Mouse (Mus musculus): ENCODE measurements around the gene Arhgef28. TPM values are rescaled to one million over a fixed set of nuclear protein-coding genes. Genes with fewer than 3 reads are reported as not detected.

Arhgef28 gene
- polyA plus RNA-seq, 1 experiment from 2014 or later = 38.6 TPM

- H3K36me3 ChIP-seq (ENCODE audit: control insufficient read depth, insufficient read depth, low read length) = no peaks in the 10 kb centered on the region
- H3K9ac ChIP-seq (ENCODE audit: low read depth, low read length) = no peak overlapping the region
- H3K4me1 ChIP-seq (ENCODE audit: control insufficient read depth, insufficient read depth, low read length) = peaks cover 4% of the 10 kb centered on the region; the same call in 1 of the 2 replicates
- no peak overlapping the region for H3K4me2 ChIP-seq (replicated peaks; ENCODE audit: low read depth, low read length)
- no peak for ATAC-seq (ENCODE audit: low FRiP score, low TSS enrichment)
- H3K9me3 ChIP-seq (ENCODE audit: control insufficient read depth, low read length) = no peaks in the 10 kb centered on the region
- WGBS = 53% methylated on average over 12 of the region's 12 CpGs
- H3K27me3 ChIP-seq (ENCODE audit: control insufficient read depth, insufficient read depth, low read length) = no peaks in the 10 kb centered on the region
- no peak overlapping the region for H3K27ac ChIP-seq (ENCODE audit: low read depth, low read length)
- H3K4me3 ChIP-seq (ENCODE audit: low read length) = no peak overlapping the region
These were observed 287.9 kb downstream of the Arhgef28 start for GRCm38 (mm10) chr13:97918117-97918900.

GRCm38 (mm10) chr13:97911013-97911412 lies 295.2 kb downstream of the Arhgef28 start:
- Histone ChIP-seq H3K4me3 (ENCODE audit: low read length) (no peak overlapping the region), H3K27ac (ENCODE audit: low read depth, low read length) (peak overlapping the region; percentile 67; the same call in 1 of the 2 replicates), H3K9me3 (ENCODE audit: control insufficient read depth, low read length) (no peaks in the 10 kb centered on the region), H3K4me1 (ENCODE audit: control insufficient read depth, insufficient read depth, low read length) (peaks cover 7% of the 10 kb centered on the region; the same call in 1 of the 2 replicates), H3K4me2 (replicated peaks; ENCODE audit: low read depth, low read length) (peak overlapping the region; percentile 12; the same call in 1 of the 2 replicates), H3K9ac (ENCODE audit: low read depth, low read length) (no peak overlapping the region), H3K27me3 (ENCODE audit: control insufficient read depth, insufficient read depth, low read length) (no peaks in the 10 kb centered on the region), H3K36me3 (ENCODE audit: control insufficient read depth, insufficient read depth, low read length) (no peaks in the 10 kb centered on the region)
- WGBS = 3% methylated on average over 10 of the region's 10 CpGs
- ATAC-seq (ENCODE audit: low FRiP score, low TSS enrichment) = peak; percentile 78

GRCm38 (mm10) chr13:97902821-97903220 lies 303.4 kb downstream of the Arhgef28 start:
- H3K4me1 ChIP-seq (ENCODE audit: control insufficient read depth, insufficient read depth, low read length) = 0 out of 2 replicates have a peak, but pooled peaks cover 6% of the 10 kb centered on the region
- H3K36me3 ChIP-seq (ENCODE audit: control insufficient read depth, insufficient read depth, low read length) = no peaks in the 10 kb centered on the region
- WGBS = 87% methylated on average over 8 of the region's 8 CpGs

GRCm38 (mm10) chr13:97900380-97900758 lies 305.9 kb downstream of the Arhgef28 start:
- H3K9me3 ChIP-seq (ENCODE audit: control insufficient read depth, low read length) = no peaks in the 10 kb centered on the region
- 0 out of 2 replicates have a peak, but pooled peaks cover 6% of the 10 kb centered on the region for H3K4me1 ChIP-seq (ENCODE audit: control insufficient read depth, insufficient read depth, low read length)
- no peak for ATAC-seq (ENCODE audit: low FRiP score, low TSS enrichment)
- H3K27ac ChIP-seq (ENCODE audit: low read depth, low read length) = no peak overlapping the region
- 60% methylated on average over 3 of the region's 3 CpGs for WGBS
- no peak overlapping the region for H3K4me2 ChIP-seq (replicated peaks; ENCODE audit: low read depth, low read length)
- H3K9ac ChIP-seq (ENCODE audit: low read depth, low read length) = no peak overlapping the region
- no peaks in the 10 kb centered on the region for H3K36me3 ChIP-seq (ENCODE audit: control insufficient read depth, insufficient read depth, low read length)
- H3K27me3 ChIP-seq (ENCODE audit: control insufficient read depth, insufficient read depth, low read length) = no peaks in the 10 kb centered on the region
- H3K4me3 ChIP-seq (ENCODE audit: low read length) = no peak overlapping the region

More at GRCm38 (mm10) chr13:97902821-97903220, 303.4 kb downstream of the Arhgef28 start:
- no peaks in the 10 kb centered on the region for H3K27me3 ChIP-seq (ENCODE audit: control insufficient read depth, insufficient read depth, low read length)
- H3K9ac ChIP-seq (ENCODE audit: low read depth, low read length) = no peak overlapping the region
- H3K9me3 ChIP-seq (ENCODE audit: control insufficient read depth, low read length) = no peaks in the 10 kb centered on the region
- ATAC-seq (ENCODE audit: low FRiP score, low TSS enrichment) = no peak
- H3K4me2 ChIP-seq (replicated peaks; ENCODE audit: low read depth, low read length) = no peak overlapping the region
- H3K4me3 ChIP-seq (ENCODE audit: low read length) = no peak overlapping the region
- no peak overlapping the region for H3K27ac ChIP-seq (ENCODE audit: low read depth, low read length)

- 84% methylated on average over 14 of the region's 14 CpGs for WGBS
- Histone ChIP-seq H3K9me3 (ENCODE audit: control insufficient read depth, low read length) (no peaks in the 10 kb centered on the region), H3K9ac (ENCODE audit: low read depth, low read length) (no peak overlapping the region), H3K27me3 (ENCODE audit: control insufficient read depth, insufficient read depth, low read length) (no peaks in the 10 kb centered on the region), H3K4me3 (ENCODE audit: low read length) (no peak overlapping the region), H3K4me1 (ENCODE audit: control insufficient read depth, insufficient read depth, low read length) (0 out of 2 replicates have a peak, but pooled peaks cover 6% of the 10 kb centered on the region), H3K4me2 (replicated peaks; ENCODE audit: low read depth, low read length) (no peak overlapping the region), H3K36me3 (ENCODE audit: control insufficient read depth, insufficient read depth, low read length) (no peaks in the 10 kb centered on the region), H3K27ac (ENCODE audit: low read depth, low read length) (no peak overlapping the region)
- no peak for ATAC-seq (ENCODE audit: low FRiP score, low TSS enrichment)
These were observed 306.4 kb downstream of the Arhgef28 start for GRCm38 (mm10) chr13:97899604-97900379.

GRCm38 (mm10) chr13:97898590-97898989 lies 307.6 kb downstream of the Arhgef28 start:
- H3K4me2 ChIP-seq (replicated peaks; ENCODE audit: low read depth, low read length) = no peak overlapping the region
- WGBS = 41% methylated on average over 2 of the region's 2 CpGs
- H3K27me3 ChIP-seq (ENCODE audit: control insufficient read depth, insufficient read depth, low read length) = no peaks in the 10 kb centered on the region
- H3K4me1 ChIP-seq (ENCODE audit: control insufficient read depth, insufficient read depth, low read length) = 0 out of 2 replicates have a peak, but pooled peaks cover 6% of the 10 kb centered on the region
- H3K9ac ChIP-seq (ENCODE audit: low read depth, low read length) = no peak overlapping the region
- no peak for ATAC-seq (ENCODE audit: low FRiP score, low TSS enrichment)
- no peaks in the 10 kb centered on the region for H3K9me3 ChIP-seq (ENCODE audit: control insufficient read depth, low read length)
- H3K4me3 ChIP-seq (ENCODE audit: low read length) = no peak overlapping the region
- no peaks in the 10 kb centered on the region for H3K36me3 ChIP-seq (ENCODE audit: control insufficient read depth, insufficient read depth, low read length)
- no peak overlapping the region for H3K27ac ChIP-seq (ENCODE audit: low read depth, low read length)

- H3K4me1 ChIP-seq (ENCODE audit: control insufficient read depth, insufficient read depth, low read length) = peaks cover 17% of the 10 kb centered on the region
- H3K27me3 ChIP-seq (ENCODE audit: control insufficient read depth, insufficient read depth, low read length) = no peaks in the 10 kb centered on the region
- H3K4me3 ChIP-seq (ENCODE audit: low read length) = no peak overlapping the region
- H3K9me3 ChIP-seq (ENCODE audit: control insufficient read depth, low read length) = no peaks in the 10 kb centered on the region
- 29% methylated on average over 10 of the region's 10 CpGs for WGBS
- H3K9ac ChIP-seq (ENCODE audit: low read depth, low read length) = 0 out of 2 replicates have a peak overlapping the region, but pooled peaks have one; percentile 18
- H3K4me2 ChIP-seq (replicated peaks; ENCODE audit: low read depth, low read length) = no peak overlapping the region
- peak overlapping the region; percentile 73 for H3K27ac ChIP-seq (ENCODE audit: low read depth, low read length)
- no peaks in the 10 kb centered on the region for H3K36me3 ChIP-seq (ENCODE audit: control insufficient read depth, insufficient read depth, low read length)
- peak; percentile 35; the same call in 1 of the 2 replicates for ATAC-seq (ENCODE audit: low FRiP score, low TSS enrichment)
These were observed 313.0 kb downstream of the Arhgef28 start for GRCm38 (mm10) chr13:97893031-97893825.

GRCm38 (mm10) chr13:97892089-97892884 lies 314.0 kb downstream of the Arhgef28 start:
- Histone ChIP-seq H3K4me1 (ENCODE audit: control insufficient read depth, insufficient read depth, low read length) (peaks cover 17% of the 10 kb centered on the region), H3K9me3 (ENCODE audit: control insufficient read depth, low read length) (no peaks in the 10 kb centered on the region), H3K36me3 (ENCODE audit: control insufficient read depth, insufficient read depth, low read length) (no peaks in the 10 kb centered on the region), H3K9ac (ENCODE audit: low read depth, low read length) (no peak overlapping the region), H3K27me3 (ENCODE audit: control insufficient read depth, insufficient read depth, low read length) (no peaks in the 10 kb centered on the region), H3K27ac (ENCODE audit: low read depth, low read length) (peak overlapping the region; percentile 73; the same call in 1 of the 2 replicates), H3K4me2 (replicated peaks; ENCODE audit: low read depth, low read length) (no peak overlapping the region), H3K4me3 (ENCODE audit: low read length) (no peak overlapping the region)
- WGBS = 56% methylated on average over 15 of the region's 15 CpGs
- ATAC-seq (ENCODE audit: low FRiP score, low TSS enrichment) = peak; percentile 44; the same call in 1 of the 2 replicates

Measured in kidney, embryonic 14.5 days (tissue).